Mouse (Mus musculus) cerebellum, postnatal 14 days (tissue): Measurements from ENCODE around the gene Abl2.
"Not testable (repeated sequence)": the region's sequence is repeated elsewhere in the genome, so short reads cannot be mapped to it uniquely, and the experiment has no call there.

Experiments
- DNase-seq, 2 experiments: peaks; one replicate each; pipeline ENCODE4 v3.0.0; 2021; ENCODE audit warnings: mixed read lengths in 2 of 2

Gene Abl2

DNA sequence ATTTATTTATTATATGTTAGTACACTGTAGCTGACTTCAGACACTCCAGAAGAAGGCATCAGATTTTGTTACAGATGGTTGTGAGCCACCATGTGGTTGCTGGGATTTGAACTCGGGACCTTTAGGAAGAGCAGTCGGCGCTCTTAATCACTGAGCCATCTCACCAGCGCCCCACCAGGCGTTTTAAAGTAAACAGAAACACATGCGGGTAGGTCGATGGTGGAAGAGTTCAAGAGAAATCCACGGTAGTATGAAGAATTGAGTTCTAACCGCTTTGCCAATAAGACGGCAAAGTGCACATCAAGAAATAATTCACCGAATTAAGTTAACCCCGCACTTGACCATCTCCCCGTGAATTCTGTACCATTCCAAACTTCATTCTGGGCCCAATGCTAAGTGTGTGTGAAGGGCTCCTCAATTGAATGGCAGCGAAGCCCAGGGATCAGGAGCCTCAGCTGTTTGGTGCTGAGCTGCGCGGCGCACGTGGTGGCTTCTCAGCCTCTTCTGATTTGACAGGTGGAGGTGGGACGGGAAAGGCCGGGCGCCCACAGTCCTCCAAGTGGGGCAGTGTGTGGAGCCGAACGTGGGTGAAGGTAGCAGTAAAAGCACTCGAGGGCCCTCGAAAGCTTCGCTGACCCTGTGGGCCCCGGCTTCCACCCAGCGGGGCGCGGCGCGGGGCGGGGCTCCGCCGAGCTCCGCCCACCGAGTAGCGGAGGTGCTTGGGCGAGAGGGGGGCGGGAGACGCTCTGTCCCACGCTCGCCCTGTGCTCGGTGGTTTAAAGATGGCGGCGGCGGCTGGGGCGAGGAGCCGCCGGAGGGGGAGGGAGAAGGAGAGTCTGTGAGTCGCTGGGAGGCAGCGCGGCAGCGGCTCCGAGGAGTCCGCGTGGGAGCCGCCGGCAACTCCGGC, at the start of gene Abl2:
Abl2 (plus strand) TSS at position 763 of the 907 bp plus-strand sequence.
- DNase-seq = peak; percentile 92 to 94

- DNase-seq = no peak
These were observed 38.3 kb upstream of the Abl2 start for GRCm38 (mm10) chr1:156520136-156520780.

DNA sequence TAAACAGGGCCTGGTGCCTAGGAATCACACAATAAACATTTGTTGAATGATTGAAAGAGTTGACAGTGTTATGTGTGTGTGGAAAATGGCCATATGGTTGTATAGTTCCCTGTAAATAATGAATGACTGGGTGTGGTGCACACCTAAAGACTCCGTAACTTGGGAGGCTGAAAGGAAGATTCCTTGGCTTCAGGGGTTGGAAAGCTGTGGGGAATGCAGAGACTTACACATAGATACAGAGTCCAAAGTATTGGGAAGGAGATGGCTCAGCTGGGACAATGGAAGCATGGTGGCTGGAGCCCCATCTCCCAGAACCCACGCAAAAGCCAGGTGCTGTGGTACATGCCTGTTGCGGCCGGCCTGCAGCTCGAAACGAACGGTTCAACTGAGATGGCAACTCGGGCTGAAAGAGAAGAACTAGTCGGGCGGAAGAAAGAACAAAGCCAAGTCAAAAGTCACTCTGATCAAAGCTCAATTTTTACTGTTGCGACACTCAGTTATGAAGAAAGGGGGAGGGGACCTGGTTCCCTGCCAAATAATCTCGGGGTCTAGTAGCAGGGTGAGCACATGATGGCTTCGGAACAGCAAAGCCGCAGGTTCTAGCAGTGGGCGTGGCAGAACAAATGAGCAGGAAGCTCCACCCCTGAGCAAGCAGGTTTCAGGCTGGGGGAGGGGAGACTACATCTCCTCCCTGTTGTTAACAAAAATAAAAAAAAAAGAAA, 36.6 kb upstream of the Abl2 start:
- peak in 1 of 2 experiments; percentile 8 for DNase-seq

DNA sequence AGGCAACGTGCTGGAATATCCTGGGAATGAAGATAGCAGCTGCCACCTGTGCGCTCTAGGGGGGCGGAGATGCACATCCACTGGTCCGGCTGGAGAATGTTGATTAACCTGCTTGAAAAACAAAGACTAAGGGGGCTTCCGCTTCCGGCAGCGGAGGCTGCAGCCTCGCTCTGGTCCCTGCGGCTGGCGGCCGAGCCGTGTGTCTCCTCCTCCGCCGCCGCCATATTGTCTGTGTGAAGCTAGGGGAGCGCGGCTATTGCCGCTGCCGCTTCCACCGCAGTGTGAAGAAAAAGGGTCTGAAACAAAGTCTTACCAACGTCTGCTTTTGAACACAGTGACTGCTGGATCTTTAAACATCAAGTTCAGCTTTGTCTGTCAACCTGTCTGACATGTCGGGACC, 34.7 kb upstream of the Abl2 start, which contains the start of gene Gm10031:
Gm10031 (plus strand) TSS at position 171 of the 400 bp plus-strand sequence.
- DNase-seq = not testable (repeated sequence)

GRCm38 (mm10) chr1:156532476-156533175, 26.0 kb upstream of the Abl2 start:
- DNase-seq = not testable (repeated sequence)

GRCm38 (mm10) chr1:156533483-156533882, 25.1 kb upstream of the Abl2 start:
- no peak for DNase-seq

DNA sequence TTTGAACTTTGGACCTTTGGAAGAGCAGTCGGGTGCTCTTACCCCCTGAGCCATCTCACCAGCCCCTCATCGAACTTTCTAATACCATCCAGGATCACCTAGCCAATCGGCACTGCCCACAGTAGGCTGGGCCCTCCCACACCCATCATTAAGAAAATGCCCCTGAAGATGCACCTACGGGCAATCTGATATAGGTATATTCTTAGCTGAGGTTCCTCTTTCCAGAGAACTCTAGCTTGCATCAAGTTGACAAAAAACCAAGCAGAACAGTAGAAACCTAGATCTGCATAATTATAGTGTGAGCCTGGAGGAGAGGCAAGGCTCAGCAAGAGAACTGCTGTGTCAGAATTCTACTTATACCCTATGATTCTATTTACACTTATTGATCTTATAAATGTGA, 24.7 kb upstream of the Abl2 start:
- no peak for DNase-seq

DNA sequence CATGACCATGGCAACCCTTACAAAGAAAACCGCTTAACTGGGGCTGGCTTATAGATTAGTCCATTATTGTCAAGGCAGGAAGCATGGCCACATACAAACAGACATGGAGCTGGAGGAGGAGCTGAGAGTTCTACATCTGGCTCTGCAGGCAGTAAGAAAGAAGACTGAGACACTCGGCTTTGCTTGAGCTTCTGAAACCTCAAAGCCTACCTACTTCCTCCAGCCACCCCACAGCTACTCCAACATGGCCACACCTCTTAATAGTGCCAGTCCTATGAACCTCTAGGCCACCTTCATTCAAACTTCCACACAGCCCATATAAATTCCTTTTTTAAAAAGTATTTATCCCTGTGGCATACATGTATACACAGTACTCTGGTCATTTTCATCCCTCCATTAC, 21.6 kb upstream of the Abl2 start:
- no peak for DNase-seq

DNA sequence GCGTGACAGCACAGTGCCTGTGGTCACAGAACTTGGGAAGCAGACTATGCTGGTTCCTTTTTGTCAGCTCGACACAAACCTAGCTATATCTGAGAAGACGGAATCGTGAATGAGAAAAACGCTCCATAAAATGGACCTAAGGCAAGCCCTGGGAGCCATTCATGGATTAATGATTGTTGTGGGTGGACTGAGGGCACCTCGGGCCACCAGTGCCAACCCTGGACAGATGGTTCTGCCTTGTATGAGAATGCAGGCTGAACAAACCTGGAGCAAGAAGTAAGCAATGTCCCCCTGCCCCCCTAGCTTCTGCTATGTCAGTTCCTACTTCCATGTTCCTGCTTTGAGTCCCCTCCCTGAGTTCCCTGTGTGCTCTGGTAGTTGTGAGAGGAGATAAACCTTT, 20.9 kb upstream of the Abl2 start:
- peak in 1 of 2 experiments; percentile 16 for DNase-seq

DNA sequence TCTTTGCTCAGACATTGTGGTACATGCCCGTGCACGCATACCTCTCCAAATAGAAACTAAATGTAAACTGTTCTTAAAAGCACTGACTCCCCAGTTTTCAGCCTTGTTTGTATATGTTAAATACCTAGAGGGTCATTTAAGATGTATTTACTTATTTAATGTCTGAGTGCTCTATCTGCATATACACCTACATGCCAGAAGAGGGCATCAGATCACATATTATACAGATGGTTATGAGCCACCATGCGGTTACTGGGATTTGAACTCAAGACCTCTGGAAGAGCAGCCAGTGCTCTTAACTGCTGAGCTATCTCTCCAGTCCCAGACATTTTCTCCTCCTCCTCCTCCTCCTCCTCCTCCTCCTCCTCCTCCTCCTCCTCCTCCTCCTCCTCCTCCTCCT, 20.2 kb upstream of the Abl2 start:
- no peak for DNase-seq

- peak; percentile 36 to 39 for DNase-seq
These were observed 18.6 kb upstream of the Abl2 start for GRCm38 (mm10) chr1:156539787-156540560.

DNA sequence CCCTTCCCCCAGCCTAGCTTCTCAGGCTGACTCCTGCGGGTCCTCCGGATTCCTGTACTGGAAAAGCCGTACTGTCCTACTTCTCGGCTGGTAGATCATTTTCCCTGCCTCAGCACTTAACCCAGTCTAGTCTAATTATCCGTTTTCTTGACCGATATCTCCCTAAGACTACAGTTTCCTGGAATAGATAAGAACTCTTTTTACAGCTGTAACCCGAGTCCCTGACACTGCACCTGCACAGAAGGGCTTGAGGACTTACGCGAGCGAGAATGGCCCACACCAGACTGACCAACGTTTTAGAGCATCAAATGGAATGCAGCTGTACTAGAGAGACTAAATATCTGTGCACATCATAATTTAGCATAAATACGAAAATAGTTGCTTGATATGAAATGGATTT, 14.6 kb upstream of the Abl2 start:
- no peak for DNase-seq

DNA sequence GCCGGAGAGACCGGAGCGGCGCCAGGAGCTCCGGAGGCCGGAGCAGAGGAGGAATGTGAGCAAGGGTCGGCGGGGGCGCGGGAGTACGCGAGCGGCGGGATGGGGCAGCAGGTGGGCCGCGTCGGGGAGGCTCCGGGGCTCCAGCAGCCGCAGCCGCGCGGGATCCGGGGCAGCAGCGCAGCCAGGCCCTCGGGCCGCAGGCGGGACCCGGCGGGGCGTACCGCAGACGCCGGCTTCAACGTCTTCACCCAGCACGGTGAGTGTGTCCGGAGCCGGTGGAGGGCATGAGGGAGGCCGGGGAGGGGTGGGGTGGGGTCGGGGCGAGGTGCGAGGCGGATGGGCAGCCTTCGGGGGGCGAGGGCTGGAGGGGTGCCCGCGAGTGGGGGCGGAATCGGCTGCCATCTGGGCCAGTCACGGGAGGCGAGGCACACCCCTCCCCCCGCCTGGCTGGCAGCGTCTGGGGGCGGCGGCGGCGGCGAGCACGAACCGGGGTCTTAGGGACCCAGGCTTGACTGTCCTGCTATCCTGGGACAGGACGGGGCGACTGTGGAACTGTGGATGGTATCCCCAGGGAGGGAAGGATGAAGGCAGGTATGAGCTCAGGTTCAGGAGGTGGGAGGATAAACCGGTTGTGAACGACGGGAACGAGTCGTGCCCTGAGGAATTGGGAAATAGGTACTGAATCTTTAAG, 509 bp downstream of the Abl2 start:
- peak; percentile 85 to 89 for DNase-seq

GRCm38 (mm10) chr1:156559641-156560020, 1.0 kb downstream of the Abl2 start:
- peak in 1 of 2 experiments; percentile 31 for DNase-seq

DNA sequence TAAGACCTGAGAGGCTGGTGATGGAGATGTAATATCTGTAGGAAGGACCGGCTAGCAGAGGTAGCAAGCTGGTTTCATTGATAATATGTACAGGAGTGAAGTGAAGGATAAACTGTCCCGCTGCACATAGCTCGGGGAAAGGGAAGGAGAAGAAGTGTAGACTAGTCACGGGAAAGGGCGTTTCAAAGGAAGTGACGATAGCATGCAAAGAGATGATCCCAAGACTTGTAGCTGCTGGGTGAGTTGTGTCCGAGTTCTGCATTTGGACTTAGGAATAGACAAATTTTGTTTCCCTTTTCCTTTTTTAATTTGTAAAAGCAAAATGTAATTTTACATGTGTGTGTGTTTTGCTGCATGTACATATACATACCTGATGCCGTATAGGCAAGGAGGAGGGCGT, 1.9 kb downstream of the Abl2 start:
- no peak for DNase-seq

- DNase-seq = no peak
These were observed 6.7 kb downstream of the Abl2 start for GRCm38 (mm10) chr1:156565328-156565727.

GRCm38 (mm10) chr1:156566132-156566531, 7.5 kb downstream of the Abl2 start:
- peak; percentile 30 to 65 for DNase-seq

GRCm38 (mm10) chr1:156569615-156570014, 11.0 kb downstream of the Abl2 start:
- DNase-seq = no peak

GRCm38 (mm10) chr1:156572952-156573351, 14.4 kb downstream of the Abl2 start:
- DNase-seq = no peak

DNA sequence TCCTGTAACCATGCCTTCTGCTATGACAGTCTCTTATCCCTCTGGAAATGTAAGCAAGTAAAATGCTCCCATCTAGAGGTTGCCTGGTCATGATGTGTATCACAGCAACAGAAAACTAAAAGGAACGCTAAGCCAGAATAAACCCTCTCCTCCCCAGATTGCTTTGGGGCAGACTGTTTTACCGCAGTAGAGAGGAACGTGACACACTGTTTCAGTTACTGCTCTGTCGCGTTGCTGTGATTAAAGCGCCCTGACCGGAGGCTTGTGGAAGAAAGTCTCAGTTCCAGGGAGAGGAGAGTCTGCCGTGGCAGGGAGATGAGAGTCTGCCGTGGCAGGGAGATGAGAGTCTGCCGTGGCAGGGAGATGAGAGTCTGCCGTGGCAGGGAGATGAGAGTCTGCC, 22.6 kb downstream of the Abl2 start:
- no peak for DNase-seq

DNA sequence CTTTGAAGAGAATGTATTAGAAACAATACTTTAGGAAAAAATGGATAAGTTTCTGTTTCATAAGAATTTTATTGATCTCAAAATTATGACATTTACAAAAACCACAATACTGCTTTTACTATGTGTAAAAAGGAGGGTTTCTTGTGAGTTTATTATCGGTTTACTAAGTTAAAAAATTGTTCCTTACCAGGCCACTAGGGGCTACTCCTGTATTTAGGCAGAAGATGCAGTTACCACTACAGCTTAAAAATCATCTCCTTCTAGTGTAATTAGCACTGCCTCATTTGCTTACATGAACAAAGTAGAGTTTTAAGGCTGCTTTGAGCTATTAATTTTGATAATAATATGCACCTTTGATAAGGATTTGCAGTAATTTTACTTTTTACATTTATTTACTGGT, 25.6 kb downstream of the Abl2 start:
- DNase-seq = no peak
